Mouse (Mus musculus): ENCODE measurements around the gene Nup214.
"Not testable (repeated sequence)": the region's sequence is repeated elsewhere in the genome, so short reads cannot be mapped to it uniquely, and the experiment has no call there.

Gene Nup214

DNA sequence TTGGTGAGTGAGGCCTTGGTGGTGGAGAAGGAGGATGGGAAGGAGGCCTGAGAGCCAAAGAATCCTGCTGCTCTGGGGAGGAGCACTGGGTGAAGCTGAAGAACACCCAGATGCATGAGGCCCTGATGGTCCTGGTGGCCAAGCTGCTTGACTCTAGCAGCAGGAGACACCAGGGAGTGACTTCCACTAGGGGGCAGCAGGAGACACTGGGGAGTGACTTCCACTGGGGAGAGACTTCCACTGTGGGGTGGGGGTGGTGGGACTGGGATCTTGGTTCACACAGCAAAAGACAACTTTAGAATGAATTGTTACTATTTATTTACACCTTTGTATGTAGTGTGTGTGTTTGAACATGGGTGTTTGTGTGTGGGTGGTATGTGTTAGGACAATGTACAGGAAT is 9.1 kb upstream of the Nup214 start:
- DNase-seq, result no peak

DNA sequence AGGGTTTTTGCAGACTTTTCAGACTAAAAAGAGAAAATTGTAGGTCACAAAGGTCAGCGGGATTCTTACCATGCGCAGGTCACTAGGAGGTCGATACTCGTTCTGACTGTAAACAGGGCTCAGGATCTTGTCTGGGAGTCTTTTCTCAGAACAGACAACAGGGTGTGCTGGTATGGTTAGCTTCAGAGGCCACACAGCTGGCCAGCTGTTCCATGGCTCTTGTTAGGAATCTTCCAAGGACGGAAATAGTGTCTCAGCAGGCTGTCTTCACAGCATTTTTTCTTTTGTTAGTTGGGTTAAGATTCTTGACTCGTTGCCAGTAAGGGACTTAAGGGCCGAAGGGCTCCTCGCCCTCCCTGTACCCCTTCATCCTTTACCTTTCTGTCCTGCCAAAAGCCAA is 7.4 kb upstream of the Nup214 start:
- DNase-seq, result no peak

DNA sequence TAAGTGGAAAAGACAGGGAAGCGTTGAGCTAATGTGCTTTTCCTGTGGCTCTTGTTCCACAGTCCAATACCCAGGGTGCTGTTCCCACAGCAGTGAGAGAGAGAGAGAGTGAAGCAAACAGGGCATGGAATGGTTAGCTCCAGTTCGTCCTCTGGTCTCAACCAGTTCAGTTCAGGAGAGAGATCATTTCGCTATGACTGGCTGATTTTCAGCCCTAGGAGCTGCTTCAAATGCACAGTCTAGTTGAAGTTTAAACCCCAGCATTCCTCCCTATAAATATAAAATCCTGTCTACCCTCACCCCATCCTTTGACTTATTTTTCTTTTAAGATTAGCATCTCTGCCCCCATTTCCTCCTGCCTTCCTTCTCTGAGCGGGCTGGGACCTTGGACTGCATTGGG is 1.6 kb upstream of the Nup214 start:
- no peak for DNase-seq

DNA sequence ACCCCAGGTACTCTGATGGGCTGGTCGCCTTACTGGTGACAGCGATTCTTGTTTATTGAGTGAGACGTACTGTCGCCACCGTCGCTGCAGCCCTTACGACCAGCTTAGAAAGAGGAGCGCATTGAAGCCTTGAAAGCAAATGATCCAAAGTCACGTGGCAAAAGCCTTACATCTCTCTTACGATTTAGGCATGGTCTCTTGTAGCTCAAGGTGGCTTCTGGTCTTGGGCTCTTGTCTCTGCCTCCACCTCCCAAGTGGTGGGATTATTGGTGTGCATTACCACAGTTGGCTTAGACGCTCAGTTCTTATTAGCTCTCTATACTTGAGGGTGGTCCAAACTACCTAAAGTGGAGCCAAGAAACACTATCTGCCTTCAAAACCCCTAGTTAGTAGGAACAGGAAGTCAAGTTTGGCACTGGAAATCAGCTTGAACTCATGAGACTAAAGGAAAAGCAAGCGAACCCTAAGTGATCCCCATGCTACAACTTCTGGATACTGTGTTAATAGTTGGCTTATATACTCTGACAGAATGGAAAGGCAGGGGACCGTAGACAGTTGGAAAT is 654 bp downstream of the Nup214 start:
- no peak for DNase-seq

DNA sequence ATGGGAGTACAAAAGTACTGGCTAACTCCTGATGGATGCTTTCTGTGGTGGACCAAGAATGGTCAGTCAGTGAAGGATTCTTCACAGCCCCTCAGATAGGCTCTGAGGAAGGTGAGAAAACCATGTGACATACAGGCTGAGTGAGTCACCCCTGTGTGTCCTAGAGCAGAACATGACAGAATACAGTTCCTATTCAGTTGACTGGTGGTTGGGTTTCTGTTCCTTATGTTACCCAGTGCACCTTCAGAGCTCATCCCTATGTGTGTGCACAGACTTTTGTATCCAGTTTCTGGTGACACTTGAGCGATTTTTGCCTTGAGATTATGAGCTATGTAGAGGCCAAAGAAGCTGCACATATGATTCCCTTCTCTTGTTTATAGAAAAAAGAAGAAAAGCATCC is 13.5 kb downstream of the Nup214 start:
- no peak for DNase-seq

DNA sequence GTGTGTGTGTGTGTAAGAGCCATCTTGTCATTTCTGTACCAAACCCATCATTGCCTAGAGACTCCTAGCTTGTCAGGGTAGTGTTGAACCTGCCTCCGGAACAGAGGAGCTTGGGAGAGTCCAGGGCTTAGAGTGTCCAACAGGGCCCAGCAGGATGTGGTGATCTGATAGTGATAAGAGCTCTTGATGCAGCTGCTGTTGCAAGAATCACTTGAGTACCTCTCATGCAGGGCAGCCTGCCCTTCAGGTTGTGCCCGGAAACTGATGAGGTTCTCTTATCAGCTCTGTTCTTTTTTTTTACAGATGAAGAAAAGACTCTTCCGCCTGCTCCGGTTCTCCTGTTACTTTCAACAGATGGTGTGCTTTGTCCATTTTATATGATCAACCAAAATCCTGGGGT is 16.7 kb downstream of the Nup214 start:
- DNase-seq, result no peak

DNA sequence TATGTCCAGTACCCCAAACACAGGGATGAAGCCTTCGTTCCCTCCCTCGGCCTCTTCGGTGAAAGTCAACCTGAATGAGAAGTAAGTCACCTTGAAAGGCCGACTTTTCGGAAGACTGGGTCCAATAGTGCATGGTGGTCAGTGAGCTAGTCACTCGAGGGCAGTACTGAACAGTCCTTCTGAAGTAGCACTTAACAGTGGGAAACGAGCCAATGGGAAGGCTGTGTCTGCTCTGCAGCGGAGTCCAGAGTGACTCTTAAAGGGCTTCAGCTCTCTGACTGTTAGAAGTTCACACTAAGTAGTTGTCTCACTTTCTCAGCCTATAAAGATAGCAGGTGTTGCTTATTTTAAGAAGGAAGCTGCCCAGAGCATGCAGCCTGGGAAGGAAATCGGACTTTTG is 20.7 kb downstream of the Nup214 start:
- no peak for DNase-seq

DNA sequence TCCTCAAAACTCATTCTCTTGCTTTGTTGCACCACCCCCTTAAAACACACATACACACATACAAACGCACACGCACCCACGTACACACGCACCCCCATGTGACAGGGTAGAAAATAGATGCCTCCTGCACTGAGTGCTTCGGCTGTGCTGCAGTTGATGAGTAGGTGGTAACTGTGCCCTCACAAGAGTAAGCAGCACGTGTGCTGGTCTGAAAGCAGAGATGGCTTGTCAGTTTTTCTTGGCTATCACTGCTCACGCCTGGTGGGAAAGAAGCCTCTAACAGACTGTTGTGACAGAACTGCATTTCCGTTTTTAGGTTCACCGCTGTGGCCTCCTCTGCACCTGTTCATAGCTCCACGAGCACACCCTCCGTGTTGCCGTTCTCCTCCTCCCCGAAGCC is 21.8 kb downstream of the Nup214 start:
- no peak for DNase-seq

DNA sequence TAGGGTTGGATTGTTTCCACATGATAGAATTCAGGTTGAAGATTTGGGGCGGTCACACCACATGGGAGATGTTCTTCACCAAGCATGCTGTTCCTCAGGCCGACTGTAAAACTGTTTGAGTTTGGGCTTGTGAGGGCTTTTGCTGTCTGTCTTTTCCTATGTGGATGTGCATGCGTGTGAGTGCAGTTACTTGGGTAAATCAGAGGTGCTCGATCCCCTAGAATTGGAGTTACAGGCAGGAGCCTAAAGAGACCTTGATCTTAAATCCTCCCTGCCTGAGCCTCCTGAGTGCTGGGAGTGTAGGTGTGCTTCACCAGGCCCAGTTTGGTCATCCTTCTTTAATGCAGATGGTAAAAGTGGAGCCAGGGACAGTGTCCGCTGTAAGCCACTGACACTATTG is 23.3 kb downstream of the Nup214 start:
- no peak for DNase-seq

DNA sequence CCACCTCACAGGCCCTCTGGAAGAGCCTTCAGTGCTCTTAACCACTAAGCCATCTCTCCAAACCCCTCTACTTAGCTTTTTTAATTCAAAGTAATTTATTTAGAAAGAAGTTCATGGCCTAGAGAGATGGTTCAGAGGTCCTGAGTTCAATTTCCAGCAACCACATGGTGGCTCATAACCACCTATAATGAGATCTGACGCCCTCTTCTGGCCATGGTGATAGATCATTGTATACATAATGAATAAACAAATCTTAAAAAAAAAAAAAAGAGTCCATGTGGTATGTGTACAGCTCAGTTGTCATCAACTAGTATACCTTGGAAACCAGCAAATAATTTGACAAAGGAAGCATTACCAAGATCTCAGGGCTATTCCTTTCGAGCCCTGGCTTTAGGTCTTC is 24.2 kb downstream of the Nup214 start:
- DNase-seq, result no peak

DNA sequence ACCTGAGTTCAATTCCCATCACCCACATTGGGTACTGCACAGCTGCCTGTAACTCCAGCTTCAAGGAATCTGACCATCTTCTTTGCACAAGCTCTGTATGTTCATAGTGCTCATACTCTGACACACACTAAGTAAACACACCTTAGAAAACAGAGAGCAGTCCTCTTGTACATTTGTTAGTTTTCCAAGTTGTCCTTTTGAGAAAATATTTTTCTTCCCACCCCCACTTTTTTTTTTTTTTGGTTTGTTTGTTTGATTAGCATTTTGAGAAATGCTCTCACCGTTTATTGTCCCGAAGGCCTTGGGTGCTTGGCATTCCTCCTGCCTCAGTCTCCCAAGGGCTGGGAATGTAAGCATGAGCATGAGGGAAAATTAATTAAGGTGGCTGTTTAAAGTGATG is 34.1 kb downstream of the Nup214 start:
- no peak for DNase-seq

DNA sequence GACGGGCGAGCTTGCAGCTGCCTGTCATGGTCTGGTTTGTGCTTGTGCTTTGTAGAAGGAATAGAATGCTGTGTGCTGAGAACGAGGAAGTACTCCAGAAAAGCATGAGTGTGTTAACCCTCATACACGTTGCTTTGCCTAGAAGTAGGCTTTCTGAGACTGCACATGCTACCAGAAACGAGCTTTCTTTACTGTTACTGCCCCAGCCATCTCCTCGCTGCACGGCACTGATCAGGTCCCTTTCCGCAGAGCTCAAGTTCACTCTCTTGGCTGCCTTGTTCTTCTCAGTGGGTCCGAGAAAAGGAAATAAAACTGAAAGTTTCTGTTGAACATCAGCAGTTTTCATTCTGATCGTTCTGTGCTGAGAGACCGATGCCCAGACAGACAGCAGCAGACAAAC is 34.5 kb downstream of the Nup214 start:
- no peak for DNase-seq

DNA sequence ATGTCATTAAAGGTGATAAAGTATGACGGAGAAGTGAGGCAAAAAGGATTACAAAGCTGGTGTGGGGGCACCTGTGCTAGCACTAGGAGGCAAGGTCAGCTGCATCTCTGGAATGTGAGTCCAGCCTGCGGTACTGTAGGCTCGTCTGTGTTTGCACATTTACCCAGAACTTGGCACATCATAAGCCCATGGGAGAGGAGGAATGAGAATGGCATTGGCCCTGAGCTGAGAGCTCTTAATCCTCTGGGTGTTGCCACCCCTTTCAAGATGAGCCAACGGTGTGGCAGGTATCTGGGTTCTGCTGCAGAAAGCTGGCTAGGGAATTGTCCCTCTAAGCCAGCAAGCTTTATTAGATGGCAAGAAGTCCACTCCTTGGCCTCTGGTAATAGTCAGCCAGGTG is 45.5 kb downstream of the Nup214 start:
- no peak for DNase-seq

DNA sequence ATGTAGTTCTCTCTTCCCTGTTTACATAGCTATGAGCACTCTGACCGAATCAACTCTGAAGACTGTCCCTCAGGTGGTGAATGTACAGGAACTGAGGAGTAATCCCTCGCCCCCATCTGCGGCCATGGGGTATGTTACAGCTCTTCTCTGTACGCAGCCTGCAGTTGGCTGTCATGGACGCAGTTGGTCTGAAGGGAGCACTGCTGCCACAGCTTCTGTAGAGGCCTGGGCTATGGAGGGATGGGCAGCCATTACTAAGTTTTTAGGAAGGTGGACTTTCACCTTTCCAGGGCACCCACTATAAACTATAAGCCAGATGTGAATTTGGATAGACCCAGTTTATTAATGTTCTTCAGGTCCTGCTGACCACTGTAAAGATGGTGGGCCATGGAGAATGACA is 46.0 kb downstream of the Nup214 start:
- no peak for DNase-seq

DNA sequence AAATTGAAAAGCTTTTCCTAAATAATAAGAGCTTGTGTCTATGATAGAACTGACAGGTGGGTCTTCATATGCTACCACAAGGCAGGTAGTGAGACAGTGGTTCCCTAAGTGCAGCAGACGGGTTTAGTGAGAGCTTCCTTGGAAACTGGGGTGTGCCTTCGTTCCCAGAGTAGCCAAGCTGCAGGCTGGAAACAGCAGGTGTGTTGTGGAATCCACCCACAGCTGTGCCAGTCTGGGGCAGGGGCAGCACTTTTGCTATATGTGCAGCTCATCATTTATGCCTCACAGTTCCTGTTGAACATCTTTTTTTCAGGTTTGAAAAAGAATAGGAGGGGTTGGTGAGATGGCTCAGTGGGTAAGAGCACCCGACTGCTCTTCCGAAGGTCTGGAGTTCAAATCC is 50.1 kb downstream of the Nup214 start:
- DNase-seq, result no peak

DNA sequence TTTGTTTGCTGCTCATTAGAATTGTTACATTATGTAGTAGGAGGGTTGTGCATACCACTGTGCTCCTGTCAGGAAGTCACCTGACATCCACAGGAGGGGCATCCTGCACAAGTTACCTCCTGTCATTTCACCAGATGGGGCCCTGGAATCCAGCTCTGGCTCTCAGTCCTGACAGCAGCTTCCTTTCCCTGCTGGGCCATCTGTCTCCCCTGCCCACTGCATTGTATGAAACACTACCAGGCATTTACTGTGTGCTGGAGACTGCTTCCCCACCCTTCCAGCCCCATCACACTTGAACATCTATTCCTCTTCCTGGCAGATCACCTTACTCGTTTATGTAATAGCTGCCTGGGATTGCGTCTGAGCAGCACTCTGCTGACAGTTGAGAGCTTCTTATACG is 55.4 kb downstream of the Nup214 start:
- DNase-seq, result peak; percentile 58

DNA sequence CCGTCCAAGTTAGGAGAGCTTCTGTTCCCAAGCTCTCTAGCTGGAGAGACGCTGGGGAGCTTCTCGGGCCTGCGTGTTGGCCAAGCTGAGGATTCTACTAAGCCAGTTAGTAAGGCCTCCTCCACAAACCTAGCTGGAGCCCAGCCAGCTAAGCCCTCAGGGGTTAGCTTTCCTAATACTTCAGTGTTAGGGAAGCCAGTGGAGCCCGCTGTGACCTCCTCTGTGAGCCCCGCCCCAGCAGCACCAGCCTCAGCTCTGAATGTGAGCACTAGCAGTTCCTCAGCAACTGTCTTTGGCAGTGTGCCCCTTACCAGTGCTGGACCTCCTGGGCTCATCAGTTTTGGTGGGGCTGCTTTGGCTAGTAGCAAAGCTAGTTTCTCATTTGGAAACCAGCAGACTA is 59.2 kb downstream of the Nup214 start:
- peak; percentile 27 for DNase-seq

DNA sequence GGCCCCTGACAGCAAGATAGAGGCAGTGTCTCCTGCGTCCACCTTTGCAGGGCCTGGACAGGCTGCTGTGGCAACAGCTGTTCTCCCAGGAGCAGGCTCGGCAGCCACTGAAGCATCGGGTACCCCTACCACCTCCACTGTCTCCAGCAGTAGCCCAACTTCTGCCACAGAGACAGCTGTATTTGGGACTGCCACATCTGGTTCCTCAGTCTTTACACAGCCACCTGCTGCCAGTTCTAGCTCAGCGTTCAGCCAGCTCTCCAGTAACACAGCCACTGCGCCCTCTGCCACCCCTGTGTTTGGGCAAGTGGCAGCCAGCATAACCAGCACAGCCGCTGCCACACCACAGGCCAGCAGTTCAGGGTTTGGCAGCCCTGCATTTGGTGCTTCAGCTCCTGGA is 60.0 kb downstream of the Nup214 start:
- no peak for DNase-seq

DNA sequence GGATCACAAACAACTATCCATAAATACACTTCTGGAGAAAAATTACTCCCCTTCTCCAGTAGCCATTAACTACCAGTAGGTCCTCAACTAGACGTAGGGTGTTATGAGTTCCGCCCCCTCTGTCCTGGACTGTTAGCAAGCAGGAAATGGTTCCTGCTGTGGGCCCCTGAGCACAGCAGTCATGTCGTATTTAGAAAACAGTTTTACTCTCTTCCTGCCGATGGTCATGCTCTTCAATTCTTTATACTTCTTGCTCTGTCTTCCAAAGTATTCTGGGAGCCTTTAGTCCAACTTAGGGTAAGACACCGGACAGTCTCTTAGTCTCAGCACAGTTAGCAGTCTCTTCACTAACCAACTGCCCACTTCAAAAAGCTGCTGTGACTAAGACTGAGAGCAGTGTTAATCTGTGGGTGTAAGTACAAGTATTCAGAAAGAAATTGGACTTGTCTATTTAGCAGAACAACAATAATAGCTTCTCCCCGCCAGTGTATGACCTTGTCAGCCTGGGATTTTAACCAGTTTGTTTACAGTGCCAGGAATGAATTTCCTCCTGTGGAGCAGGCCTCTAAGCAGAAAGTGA is 63.1 kb downstream of the Nup214 start:
- no peak for DNase-seq

DNA sequence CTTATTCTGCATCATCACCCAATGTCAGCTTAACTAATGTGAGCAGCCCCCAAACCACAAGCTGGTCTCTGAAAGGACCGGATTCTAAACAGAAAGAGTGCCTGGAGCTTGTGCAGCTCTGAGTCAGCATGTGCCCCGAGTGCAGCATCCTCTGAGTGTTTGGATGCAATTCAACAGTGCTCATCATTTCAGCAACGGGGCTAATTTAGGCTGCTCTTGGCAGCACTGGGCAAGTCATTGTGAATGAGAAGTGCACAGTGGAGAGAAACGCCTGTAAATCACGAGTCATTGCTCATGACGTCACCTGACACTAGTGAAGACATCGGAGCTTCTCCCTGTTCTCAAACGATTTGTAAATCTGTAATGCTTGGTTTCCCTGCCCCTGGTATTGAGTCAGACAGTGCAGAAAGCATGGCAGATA is 64.4 kb downstream of the Nup214 start:
- DNase-seq, result peak; percentile 59

DNA sequence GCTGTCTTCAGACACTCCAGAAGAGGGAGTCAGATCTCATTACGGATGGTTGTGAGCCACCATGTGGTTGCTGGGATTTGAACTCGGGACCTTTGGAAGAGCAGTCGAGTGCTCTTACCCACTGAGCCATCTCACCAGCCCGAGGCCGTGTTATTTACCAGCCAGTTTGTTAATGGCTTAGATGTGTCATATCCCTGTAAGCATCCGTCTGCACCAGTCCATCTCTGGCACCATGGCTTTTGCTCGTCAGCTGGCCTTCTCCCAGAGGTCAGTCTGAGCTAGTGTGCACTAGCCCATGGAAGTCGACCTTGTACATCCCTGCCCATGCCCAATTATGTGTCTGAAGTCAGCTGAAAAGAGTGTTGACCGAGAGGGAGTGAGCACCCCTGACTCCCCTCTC is 66.4 kb downstream of the Nup214 start:
- DNase-seq, result not testable (repeated sequence)

DNA sequence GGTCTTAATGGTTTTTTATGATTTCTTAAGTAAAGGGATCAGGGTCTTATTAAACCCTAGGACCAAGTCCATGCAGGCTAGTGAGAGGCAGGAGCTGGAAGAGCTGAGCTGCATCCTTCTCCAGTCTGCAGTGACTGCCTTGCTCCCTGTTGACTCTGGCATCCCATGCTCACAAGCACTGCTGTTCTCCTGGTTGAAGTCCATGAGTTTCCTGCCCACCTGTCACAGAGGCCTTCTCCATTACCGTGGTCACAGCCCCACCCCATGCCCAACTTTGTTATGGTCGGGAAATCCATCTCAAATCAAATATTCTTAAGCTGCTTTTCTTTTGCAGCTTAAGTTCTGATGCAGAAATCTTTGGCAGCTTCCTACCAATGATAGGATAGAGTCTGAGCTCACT is 66.9 kb downstream of the Nup214 start:
- no peak for DNase-seq

DNA sequence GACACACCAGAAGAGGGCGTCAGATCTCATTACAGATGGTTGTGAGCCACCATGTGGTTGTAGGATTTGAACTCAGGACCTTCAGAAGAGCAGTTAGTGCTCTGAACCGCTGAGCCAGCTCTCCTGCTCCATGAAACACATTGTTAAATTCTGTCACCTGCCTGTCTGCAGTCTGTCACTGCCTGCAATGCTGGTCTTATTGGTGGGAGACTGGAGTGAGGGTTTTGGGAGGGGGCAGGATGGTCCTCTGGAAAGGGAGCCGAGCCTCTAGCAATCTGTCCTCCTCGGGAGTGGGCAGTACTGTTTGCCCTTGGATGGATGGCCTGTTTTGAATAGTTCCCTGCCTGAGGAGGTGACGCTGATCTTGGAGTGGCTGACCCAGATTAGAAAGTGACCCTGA is 69.6 kb downstream of the Nup214 start:
- no peak for DNase-seq

DNA sequence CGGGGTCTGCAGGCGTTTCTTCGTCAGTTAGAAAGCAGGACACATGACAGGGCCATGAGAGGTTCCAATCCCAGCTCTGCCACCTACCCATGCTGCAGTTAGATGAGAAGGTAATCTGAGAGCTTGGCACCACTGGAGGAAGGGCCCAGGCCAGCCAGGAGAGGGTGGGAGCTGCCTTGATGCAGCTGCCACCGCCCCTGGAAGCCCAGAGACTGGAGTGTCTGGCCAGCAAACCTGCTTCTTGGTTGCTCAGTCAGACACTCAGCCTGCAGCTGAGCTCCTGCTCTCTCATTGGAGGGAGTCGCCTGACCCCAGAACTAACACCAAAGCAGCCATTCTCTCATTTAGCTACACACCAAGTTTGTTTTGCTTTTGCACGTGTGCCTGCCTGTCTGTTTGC is 71.1 kb downstream of the Nup214 start:
- no peak for DNase-seq

DNA sequence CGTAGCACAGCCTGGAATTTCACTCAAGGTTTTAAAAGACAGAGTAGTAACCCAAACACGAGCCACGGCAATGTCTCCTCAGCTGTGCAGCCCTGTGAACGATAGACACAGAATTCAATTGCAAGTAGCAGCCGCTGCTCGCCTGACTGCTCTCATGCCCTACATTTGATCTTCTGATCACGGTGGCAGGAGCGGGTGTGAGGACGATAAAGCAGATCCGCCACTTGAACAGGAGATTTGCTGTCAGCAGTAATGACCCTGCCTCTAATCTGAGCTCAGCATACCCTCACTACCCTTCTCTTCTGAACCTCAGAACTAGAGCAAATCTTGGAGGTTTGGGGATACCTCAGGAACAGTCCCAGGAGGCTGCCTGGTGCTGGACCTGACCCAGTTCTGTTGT is 71.8 kb downstream of the Nup214 start:
- DNase-seq, result no peak

DNA sequence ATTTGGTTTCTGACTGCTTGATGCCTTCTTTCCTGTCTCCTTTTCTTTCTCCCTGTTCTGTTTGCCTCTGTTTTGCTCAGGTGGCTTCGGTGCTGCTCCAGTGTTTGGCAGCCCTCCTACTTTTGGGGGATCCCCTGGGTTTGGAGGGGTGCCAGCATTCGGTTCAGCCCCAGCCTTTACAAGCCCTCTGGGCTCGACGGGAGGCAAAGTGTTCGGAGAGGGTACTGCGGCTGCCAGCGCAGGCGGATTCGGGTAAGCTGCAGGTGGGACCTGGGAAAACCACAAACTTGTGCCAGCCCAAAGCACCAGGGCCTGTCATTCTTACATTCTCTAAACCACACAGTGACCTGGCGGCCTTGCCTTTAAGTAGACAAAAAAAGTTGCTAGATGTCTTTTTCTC is 73.1 kb downstream of the Nup214 start:
- peak; percentile 30 for DNase-seq

Data from cerebellum, adult 9-11 months (tissue).